Mouse (Mus musculus) heart, postnatal 10 days (tissue): Measurements from ENCODE around the gene Plxdc1. TPM values are rescaled to one million over a fixed set of nuclear protein-coding genes. Genes with fewer than 3 reads are reported as not detected.
"Not testable (repeated sequence)": the region's sequence is repeated elsewhere in the genome, so short reads cannot be mapped to it uniquely, and the experiment has no call there.

Source experiments
- DNase-seq, 2 experiments: peaks; one replicate each; pipeline ENCODE4 v3.0.0; 2021
- intact Hi-C: fragments of 180-260 bp; cut with DNase I; formaldehyde crosslinking; loops from one replicate; pipeline ENCODE4 v1.15.1; 2025
- total RNA-seq, 2 experiments: library from RNA; stranded (reverse); gene quantifications; 2 replicates each; pipeline ENCODE4 v1.2.3; 2021

Plxdc1 gene
- total RNA-seq, 2 experiments from 2014 or later, result 4.8 to 6.9 TPM

DNA sequence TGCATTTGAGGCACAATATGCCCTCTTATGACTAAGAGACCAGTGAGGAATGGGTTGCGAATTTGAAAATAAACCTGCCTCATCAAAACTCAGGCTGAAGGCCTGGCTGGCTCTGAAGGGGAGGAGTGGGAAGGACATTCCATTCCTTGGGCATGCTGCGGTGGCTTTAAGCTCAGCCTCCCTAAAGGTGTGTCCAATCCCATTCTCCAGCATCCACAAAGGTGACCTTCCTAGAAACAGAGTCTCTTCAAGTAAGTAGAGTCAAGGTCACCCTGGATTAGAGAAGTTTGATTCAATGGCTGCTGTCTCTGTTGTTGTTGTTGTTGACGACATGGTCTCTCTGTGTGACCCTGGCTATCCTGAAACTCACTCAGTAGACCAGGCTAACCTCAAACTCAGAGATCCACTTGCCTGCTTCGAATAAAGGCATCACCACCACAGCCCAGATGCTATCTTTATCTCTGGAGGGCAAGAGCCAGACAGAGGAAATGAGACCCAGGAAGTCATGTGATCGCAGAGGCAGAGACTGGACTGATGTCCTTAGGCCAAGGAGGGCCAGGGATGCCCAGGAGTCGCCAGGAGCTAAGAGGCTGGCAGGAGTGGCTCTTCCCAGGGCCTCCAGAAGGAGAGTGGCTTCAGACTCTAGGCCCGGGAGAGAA lies 27.5 kb downstream of the Plxdc1 start:
- DNase-seq, result no peak
- intact Hi-C loops, result no loop called here

DNA sequence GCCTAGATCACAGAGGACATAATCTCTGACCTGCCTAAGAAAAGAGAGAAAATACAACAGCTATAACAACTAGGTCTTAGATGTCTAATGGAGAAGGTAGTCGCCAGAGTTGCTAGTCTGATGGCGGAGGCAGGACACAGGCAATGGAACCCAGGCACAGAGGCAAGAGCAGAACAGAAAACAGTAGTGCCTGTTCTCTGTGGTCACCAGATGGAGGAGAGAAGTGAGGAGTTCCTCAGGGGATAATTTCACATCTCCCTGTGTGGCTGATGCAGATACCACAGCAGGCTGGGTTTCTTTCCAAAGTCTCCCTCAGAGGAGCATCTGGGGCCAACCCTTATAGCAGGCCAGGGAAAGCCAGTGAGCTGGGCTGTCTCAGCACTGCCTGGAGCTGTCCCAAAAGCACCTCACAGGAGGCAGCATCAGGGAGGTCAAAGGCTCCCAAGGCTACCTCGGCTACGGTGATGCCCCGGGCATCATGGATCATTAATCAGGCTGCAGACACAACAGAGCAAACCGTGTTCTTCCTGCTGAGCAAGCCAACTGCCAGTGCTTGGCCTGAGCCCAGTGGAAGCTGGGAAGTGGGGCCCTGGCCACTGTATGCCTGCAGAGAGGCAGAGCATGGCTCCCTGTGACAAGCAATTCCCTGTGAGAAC lies 29.2 kb downstream of the Plxdc1 start:
- peak in 1 of 2 experiments; percentile 20 for DNase-seq
- intact Hi-C loops, result no loop called here

DNA sequence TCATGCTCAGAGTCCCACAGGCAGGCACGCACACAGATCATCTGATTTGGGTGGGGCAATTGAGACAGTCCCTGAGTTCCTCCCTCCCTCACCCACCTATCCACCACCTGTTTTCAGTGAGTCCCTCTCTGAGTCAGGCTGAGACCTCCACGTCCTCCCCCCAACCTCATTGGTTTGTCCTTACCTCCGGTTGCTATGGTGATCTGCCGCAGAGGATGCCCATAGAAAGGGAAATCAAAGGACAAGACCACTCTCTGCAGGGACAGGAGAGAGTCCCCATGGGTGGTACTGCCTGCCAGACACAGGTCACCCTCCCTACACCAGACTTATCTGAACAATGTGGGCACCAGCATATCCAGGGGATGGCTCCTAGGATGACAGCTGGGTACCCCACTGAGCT lies 30.3 kb downstream of the Plxdc1 start:
- intact Hi-C loops, result no loop called here
- no peak for DNase-seq

DNA sequence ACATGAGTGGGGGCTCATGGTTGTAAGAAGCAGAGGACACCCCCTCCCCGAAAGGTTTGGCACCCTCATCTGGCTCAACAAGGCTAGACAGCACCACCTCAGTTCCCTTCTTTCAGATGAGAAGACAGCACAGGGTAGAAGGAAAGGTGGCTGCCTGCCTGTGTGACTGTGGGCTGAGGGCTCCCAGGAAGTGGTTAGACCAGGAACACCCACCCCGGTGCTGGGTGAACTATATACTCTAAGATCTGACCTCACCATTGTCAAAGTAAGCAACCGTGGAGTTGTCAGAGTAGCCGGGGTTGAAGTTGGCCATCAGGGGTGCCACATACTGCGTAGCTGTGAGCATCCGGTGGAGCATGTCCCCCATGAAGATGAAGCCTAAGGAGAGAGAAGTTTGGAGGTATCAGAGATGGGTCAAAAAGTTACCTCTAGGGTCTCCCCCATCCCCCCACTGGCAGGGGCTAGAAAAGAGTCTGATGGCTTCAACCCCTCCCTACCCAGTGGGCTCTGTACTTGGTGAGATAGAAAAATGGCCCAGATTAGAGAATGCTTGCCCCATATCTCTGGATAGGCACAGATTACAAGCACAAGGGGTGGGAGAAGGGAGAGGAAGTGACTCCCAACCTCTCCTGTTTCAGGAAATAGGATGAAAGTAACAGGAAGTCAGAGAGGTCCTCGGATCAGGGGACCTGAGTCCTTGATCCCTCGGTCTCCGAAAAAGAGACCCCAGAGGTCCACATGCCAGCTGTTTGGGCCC lies 30.9 kb downstream of the Plxdc1 start:
- no peak for DNase-seq
- intact Hi-C loops, result no loop called here

DNA sequence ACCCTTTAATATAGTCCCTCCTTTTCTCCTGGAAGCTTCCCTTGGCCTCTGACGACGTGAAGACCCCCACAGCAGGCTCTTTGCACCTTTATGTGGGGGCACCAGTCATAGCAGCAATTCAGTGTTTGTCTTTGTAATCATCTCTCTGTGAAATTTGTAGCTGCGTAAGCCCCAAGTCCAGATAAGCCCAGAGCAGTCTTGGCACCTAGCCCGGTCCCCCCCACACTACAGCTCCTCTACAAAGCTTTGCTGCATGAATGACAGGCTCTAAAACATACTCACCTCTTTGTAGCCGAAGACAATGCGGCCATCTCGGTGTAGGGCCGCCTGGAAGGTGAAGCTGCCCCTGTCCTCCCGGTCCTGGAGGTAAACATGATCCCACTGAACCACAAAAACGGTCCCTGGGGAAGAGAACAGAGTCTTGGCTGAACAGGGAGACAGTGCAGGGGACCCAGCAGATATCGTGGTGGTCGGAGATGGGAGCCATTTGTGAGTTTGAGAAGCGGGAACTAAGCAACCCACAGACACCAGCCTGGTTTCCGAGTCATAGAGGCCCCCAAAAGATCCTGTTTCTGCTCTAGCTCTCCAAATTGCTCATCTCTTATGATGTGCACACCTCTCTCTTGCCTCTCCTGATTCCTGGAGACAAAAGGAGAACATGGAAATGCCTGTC lies 31.6 kb downstream of the Plxdc1 start:
- intact Hi-C loops, result no loop called here
- DNase-seq, result no peak

DNA sequence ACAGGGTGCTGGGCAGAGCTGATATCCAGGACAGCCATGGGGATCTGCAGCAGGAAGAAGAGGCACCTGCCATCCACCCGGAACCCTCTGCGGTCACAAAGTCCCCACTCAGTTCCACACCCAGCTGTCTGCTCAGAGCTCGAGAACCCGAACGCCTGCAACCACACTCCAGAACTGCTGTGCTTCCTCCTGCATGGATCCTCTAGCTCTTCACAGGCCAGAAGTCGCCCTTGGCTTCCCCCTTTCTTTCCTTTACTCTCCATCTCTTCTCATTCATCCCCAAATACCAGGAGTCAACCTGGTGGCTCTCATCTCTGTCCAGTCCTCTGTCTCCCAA lies 32.3 kb downstream of the Plxdc1 start:
- intact Hi-C loops, result no loop called here
- DNase-seq, result no peak

DNA sequence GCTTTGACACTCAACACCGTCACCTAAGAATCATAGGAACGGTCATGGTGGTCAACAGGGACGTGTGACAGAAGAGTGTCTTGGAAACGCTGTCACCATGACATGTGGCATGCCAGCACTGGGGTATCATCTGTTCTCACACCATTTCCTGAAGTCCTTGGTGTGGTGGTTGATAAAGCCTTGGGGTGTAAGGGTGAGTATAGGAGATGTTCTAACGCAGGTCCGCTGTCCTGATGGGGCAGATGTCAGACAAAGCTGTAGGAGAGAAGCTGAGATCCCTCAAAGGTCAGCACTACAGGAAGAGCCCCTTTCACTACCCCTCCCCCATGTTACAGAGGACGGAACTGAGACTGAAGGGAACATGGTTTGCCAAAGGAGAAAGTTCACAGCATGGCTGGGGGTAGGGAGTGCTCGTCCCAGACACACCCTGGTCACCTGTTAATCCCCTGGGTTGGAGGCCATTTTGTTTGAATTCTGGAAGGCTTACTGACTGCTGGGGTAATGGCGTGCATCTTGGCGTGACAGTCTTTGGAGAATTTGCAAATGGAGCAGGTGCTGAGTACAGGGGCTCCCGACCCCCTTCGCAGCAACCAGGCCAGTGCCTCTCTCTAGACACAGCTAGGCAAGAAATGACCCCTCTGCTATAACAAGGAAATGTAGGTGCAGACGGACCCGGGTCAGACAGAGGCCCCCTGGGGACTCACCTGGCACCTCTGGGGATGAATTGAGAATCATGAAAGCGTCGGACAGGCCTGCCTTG lies 32.9 kb downstream of the Plxdc1 start:
- DNase-seq, result no peak
- intact Hi-C loops, result no loop called here

DNA sequence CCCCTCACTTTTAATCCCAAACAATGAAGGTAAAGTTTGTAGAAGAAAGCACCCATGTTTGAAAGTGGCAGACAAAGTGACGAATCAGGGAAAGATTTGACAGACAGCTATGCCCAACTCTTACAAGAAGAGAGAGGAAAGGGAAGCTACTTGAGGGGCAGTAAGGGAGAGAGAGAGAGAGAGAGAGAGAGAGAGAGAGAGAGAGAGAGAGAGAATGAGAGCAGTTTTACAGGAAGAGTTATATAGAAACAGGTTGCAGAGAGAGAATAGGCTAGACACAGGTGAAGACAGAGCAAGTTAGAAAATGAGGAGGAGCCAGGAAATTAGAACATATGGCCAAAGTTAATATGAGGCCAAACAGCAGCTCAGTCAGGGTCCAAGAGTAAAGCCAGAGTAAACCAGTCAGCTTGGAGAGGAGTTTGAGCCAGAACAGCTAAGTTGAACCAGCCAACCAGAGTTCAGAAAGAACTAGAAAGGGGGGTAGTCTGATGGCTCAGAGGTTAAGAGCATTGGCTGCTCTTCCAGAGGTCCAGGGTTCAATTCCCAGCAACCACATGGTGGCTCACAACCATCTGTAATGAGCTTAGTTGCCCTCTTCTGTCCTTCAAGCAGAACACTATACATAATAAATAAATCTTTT lies 33.8 kb downstream of the Plxdc1 start:
- intact Hi-C loops, result no loop called here
- DNase-seq, result no peak

DNA sequence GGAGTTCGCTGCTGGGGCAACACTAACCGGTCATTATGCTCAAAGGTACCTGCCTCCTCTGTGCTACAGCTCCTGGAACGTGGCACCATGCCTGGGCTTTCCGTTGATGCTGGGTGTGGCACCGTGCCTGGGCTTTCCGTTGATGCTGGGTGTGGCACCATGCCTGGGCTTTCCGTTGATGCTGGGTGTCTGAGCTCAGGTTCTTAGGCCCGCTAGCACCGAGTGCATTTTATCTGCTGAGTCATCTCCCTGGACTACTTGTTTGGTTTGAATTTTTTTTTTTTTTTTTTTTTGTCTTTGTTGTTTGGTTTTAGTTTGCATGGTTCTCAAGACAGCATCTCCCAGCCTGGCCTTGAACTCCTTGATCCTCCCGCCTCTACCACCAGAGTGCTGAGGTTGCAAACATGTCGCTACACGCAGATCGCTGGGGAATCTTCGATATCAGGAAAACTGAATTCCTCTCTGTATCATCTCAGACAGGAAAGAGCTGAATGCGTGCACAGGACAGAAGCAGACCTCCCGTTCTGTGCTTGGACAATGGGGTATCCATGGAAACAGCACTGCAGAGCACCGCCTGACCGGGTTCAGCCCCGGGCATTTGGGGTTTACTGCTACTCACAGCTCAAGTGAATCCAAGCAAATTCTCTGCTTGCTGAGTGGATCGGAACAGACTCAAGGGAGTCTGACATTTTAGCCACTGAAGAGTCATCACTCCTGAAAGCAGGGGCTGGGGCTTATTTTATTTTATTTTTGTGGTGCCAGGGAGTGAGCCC lies 36.4 kb downstream of the Plxdc1 start:
- peak in 1 of 2 experiments; percentile 37 for DNase-seq
- intact Hi-C loops, result no loop called here

DNA sequence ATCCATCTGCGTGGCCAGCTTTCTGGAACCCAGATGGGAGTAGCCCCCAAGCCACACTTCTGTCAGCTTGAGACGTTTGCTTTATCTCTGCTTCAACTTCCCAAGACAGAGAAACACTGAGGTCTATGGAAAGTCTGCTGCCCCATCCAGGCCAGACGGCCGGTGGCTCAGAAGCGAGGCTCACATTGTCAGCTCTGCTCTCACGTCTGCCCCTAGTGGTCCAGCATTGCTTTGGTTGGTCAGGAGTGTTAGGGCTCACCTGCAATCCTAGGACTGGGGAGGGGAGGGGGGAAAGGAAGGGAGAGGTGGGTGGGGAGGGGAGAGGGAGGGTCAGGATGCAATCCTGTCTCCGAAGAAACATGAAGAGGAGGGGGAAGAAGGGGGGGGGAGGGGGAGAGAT lies 38.8 kb downstream of the Plxdc1 start:
- peak in 1 of 2 experiments; percentile 53 for DNase-seq
- intact Hi-C loops, result no loop called here

DNA sequence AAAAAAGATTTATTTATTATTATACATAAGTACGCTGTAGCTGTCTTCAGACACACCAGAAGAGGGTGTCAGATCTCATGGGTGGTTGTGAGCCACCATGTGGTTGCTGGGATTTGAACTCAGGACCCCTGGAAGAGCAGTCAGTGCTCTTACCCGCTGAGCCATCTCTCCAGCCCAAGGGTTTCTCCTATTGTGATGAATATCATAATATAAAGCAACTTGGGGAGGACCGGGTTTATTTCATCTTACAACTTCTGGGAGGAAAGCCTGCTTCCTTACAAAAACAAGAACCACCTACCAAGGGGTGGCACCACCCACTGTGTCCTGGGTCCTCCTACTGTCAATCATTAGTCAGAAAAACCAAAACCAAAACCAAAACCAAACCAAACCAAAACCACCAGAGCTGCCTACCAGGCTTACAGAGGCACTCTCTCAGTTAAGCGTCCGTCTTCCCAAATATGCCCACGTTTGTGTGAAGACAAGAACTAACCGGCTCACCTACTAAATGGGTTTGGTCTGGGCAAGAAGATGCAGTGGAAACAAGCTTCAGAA lies 40.4 kb downstream of the Plxdc1 start:
- DNase-seq, intact Hi-C loops: not testable (repeated sequence)

DNA sequence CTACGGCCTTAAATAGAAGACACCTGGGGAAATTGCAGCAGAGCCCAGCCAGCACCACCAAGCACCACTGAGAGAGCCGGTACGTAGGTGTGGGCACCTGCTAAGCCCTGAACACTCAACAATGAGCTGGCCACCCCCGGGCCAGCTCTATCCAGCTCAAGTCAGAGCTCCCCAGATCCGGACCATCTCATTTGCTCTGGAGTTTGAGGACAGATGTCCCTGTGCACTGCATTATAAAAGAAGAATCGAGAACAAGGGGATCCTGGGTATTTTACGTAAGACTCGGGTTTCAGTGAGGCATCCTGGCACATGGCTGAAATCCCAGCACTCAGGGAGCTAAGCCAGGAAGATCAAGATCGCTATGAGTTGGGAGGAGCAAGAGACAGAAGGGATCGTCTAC lies 41.2 kb downstream of the Plxdc1 start:
- DNase-seq, result no peak
- intact Hi-C loops, result no loop called here

DNA sequence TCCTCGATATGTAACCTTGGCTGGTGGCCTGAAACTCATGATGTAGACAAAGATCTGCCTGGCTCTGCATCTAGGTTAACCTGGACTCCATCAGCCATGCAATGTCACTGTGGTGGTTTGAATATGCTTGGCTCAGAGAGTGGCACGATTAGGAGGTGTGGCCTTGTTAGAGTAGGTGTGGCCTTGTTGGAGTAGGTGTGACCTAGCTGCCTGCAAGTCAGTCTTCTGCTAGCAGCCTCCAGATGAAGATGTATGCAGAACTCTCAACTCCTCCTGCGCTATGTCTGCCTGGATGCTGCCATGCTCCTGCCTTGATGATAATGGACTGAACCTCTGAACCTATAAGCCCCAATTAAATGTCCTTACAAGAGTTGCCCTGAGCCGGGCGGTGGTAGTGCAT lies 43.0 kb downstream of the Plxdc1 start:
- DNase-seq, result no peak
- intact Hi-C loops, result no loop called here

DNA sequence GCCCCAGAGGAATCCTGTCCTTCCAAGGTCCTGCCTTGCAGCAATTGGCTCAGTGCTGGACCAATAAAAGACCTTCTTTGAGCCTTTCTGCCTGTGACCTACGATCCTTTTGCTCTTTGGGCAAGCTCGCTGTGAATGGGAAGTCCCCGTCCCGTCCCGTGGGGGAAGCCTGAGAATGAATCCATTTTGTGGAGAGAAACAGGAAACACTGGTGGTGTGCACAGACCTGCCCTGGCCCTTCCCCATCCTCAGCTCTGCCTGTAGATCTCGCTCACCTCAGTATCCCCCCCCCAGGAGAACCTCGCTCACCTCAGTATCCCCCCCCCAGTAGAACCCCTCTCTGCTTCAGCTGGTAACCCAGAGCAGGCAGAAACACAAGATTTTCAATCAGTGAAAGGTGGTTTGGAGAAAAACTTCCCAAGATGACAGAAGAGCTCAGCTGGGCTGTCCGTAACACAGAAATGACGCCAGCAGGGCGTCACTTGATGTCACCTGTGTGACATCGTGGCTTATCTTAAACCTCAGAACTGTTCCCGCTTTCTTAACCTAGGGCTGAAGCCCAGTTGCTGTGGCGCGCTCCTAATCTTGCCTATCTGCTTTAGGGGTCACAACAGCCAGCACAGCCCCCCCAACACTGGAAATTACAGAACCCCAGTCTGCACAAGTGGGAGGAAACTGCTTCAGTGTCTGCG lies 43.7 kb downstream of the Plxdc1 start:
- intact Hi-C loops, result no loop called here
- no peak for DNase-seq

DNA sequence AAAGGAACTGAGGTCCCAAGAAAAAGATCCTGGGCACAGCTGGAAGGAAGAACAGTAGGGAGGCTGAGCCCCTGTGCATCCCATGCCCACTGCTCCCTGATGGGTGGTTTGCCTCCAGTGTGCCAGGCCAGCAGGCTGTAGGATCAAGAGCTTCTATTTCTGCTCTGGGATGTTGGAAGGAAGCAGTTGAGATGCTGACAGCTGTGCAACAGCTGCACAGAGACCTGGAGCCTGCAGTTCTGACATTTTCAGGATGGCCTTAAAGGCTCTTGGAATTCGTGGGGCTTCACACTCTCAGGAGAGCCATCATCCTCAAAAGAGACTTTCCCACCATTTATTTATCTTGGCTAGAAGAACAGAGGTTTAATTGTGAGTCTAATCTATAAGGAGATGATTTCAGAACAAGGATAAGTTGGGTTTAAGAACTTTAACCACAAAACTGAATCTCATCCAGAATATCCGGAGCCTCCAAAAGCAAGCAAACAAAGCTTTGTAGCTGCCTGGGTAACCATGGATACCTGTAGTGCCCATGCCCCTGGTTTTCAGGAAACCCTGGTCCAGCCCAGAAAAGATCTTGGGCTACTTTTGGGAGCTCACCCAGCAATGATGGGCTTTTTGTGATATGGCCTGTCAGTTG lies 48.7 kb downstream of the Plxdc1 start:
- intact Hi-C loops, result no loop called here
- DNase-seq, result peak; percentile 27 to 35

DNA sequence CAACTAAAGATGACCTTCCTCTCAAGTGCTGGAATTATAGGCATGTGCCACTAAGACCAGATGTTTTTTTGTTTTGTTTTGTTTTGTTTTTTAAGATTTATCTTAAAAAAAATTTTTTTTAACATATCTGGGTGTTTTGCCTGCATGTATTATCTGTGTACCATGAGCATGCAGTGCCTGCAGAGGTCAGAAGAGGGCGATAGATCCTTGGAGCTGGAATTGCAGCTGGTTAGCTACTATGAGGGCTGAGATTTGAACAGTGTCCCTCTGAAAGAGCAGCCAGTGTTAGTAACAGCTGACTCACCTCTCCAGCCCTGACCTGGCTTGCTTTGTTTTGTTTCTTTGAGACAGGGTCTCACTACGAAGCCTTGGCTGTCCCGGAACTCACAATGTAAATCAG lies 49.5 kb downstream of the Plxdc1 start:
- intact Hi-C loops, result loop anchor here (1.0 kb wide), 1 partner anchor 51 kb away; no protein-coding TSS in a partner anchor
- peak; percentile 65 to 77 for DNase-seq

DNA sequence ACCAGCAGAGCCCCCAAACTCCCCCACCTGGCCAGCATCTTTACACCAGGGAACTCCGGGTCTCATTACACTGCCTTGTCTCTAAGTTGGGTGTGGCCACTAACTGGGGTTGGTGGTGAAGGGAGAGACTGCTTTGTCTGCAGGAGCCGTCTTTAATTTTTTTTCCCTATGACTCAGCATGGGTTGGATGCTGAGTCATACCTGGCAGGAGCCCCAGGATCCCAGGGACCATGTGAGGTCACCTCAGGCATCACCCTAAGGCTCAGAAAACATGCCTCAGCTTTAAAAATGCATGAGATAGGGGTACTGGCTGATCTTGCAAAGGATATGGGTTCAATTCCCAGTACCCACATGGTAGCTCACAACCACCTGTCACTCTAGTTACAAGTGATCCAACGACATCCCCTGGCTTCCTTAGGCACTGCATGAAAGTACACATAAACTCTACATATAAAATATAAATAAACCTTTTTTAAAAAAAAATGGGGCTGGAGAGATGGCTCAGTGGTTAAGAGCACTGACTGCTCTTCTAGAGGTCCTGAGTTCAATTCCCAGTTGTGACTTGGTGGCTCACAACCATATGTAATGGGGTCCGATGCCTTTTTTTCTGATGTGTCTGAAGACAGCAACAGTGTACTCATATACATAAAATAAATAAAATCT lies 50.2 kb downstream of the Plxdc1 start:
- intact Hi-C loops, result loop anchor here (1.0 kb wide), 1 partner anchor 51 kb away; no protein-coding TSS in a partner anchor
- DNase-seq, result peak in 1 of 2 experiments; percentile 44
